Mouse (Mus musculus): Measurements from ENCODE around the gene Rsph10b.

GRCm38 (mm10) chr5:143992661-143993060 is 59.8 kb downstream of the Rsph10b start:
- no peak for TF ChIP-seq CTCF (IDR thresholded peaks at IDR 0.05; ENCODE audit: extremely low read depth, insufficient read depth, low read length)
- no peak for TF ChIP-seq POLR2A (IDR thresholded peaks at IDR 0.05; ENCODE audit: extremely low read depth, insufficient read depth, low read length)
